Mouse (Mus musculus) G1E (cell line): ENCODE results near the gene Stil. TPM values are rescaled to one million over a fixed set of nuclear protein-coding genes. Genes with fewer than 3 reads are reported as not detected.
A peak's percentile ranks its signal among the peaks of the same experiment; 100 is the strongest.

Experiments
- ATAC-seq: 2 replicates; pipeline ENCODE4 v1.8.0; 2016; ENCODE audit warnings: mild to moderate bottlenecking; ENCODE audit not compliant: insufficient number of reproducible peaks, poor library complexity, low FRiP score, severe bottlenecking; ENCODE audit errors: extremely low read depth
- DNase-seq: peaks from one replicate; pipeline ENCODE4 v3.0.0; 2012; ENCODE audit warnings: low spot score
- H3K27me3 ChIP-seq: 2 replicates; pipeline ENCODE4 v1.6.1; 2012; ENCODE audit warnings: mild to moderate bottlenecking, low read length, inconsistent platforms; ENCODE audit not compliant: insufficient read depth
- H3K36me3 ChIP-seq: replicated peaks from 2 replicates; pipeline ENCODE3; 2012; ENCODE audit warnings: mild to moderate bottlenecking, inconsistent platforms
- H3K4me1 ChIP-seq: 2 replicates; pipeline ENCODE4 v1.6.1; 2012; ENCODE audit warnings: low read depth, low read length, inconsistent platforms, mixed read lengths; ENCODE audit not compliant: insufficient read depth
- H3K4me3 ChIP-seq: 2 replicates; pipeline ENCODE4 v1.5.1; 2012; ENCODE audit warnings: low read depth, mild to moderate bottlenecking, inconsistent platforms, low read length, moderate library complexity, mixed read lengths
- H3K9me3 ChIP-seq: replicated peaks from 2 replicates; pipeline ENCODE4 v1.6.1; 2012; ENCODE audit warnings: inconsistent platforms
- CTCF ChIP-seq: IDR thresholded peaks from 2 replicates; pipeline ENCODE4 v1.5.1; 2012; ENCODE audit warnings: low read depth, low read length, inconsistent platforms, mixed read lengths
- GATA1 ChIP-seq: IDR thresholded peaks from 2 replicates; pipeline ENCODE4 v1.6.1; 2012; ENCODE audit warnings: borderline replicate concordance, low read length, inconsistent platforms, mixed read lengths
- GATA2 ChIP-seq: IDR thresholded peaks from 2 replicates; pipeline ENCODE4 v1.6.1; 2012; ENCODE audit warnings: low read depth, low read length, inconsistent platforms, borderline replicate concordance
- POLR2AphosphoS5 ChIP-seq: IDR thresholded peaks from 2 replicates; pipeline ENCODE4 v1.6.1; 2012; ENCODE audit warnings: low read depth, low read length, inconsistent platforms; ENCODE audit not compliant: insufficient replicate concordance
- TAL1 ChIP-seq: conservative IDR thresholded peaks from 2 replicates; pipeline ENCODE4 v1.6.1; 2012; ENCODE audit warnings: low read depth, low read length, inconsistent platforms, mixed read lengths
- polyA plus RNA-seq: library from polyadenylated mRNA; stranded (reverse); fragments of >175 nt; gene quantifications from 2 replicates; pipeline ENCODE4 v1.2.3, GENCODE M21; 2012
- total RNA-seq, 2 experiments: library from RNA; stranded (forward) in 1 of 2; stranded (reverse) in 1 of 2; fragments of 200-1000 nt in 1 of 2; fragments of >200 nt in 1 of 2; fragmentation: Nextera tagmentation in 1 of 2; gene quantifications; 2 replicates each; pipeline ENCODE4 v1.2.3; 2014 to 2017

Stil gene
- total and polyA plus RNA-seq, 3 experiments, result 4.0 to 93.1 (median 26.0) TPM

- TF ChIP-seq TAL1, result no peak
- TF ChIP-seq CTCF, result peak; percentile 91
- TF ChIP-seq GATA1, result no peak
- ATAC-seq (peak; percentile 36), DNase-seq (peak; percentile 67)
- H3K4me3 ChIP-seq, result no peak overlapping the region
- H3K36me3 ChIP-seq, result no peaks in the 10 kb centered on the region
- H3K9me3 ChIP-seq, result no peaks in the 10 kb centered on the region
- H3K4me1 ChIP-seq, result peaks cover 65% of the 10 kb centered on the region
- no peaks in the 10 kb centered on the region; the same call in 1 of the 2 replicates for H3K27me3 ChIP-seq
Observed at GRCm38 (mm10) chr4:115085522-115086095, 85.7 kb downstream of the Stil start.

- Histone ChIP-seq H3K4me3 (no peak overlapping the region), H3K4me1 (peaks cover 71% of the 10 kb centered on the region), H3K36me3 (no peaks in the 10 kb centered on the region), H3K27me3 (no peaks in the 10 kb centered on the region; the same call in 1 of the 2 replicates), H3K9me3 (no peaks in the 10 kb centered on the region)
- no peak for TF ChIP-seq TAL1
- TF ChIP-seq GATA2, result no peak
- DNase-seq (no peak), ATAC-seq (no peak)
Observed at GRCm38 (mm10) chr4:115086257-115086656, 86.3 kb downstream of the Stil start.

- no peak for ATAC-seq
- H3K4me1 ChIP-seq, result peaks cover 72% of the 10 kb centered on the region
Observed at GRCm38 (mm10) chr4:115086763-115087415, 86.9 kb downstream of the Stil start.

GRCm38 (mm10) chr4:115088611-115089338, 88.8 kb downstream of the Stil start, which contains the start of gene Pdzk1ip1:
Gene Pdzk1ip1, plus strand, starts transcription at chr4:115088708.
- TF ChIP-seq GATA1 (no peak), GATA2 (no peak)
- Histone ChIP-seq H3K4me1 (peaks cover 85% of the 10 kb centered on the region), H3K9me3 (no peaks in the 10 kb centered on the region), H3K4me3 (no peak within 1 kb of the TSS), H3K36me3 (no peaks in the 10 kb centered on the region), H3K27me3 (no peaks in the 10 kb centered on the region; the same call in 1 of the 2 replicates)
- ATAC-seq (0 out of 2 replicates have a peak, but pooled peaks have one; percentile 9), DNase-seq (no peak)

More at GRCm38 (mm10) chr4:115086763-115087415, 86.9 kb downstream of the Stil start:
- Histone ChIP-seq H3K27me3 (no peaks in the 10 kb centered on the region; the same call in 1 of the 2 replicates), H3K36me3 (no peaks in the 10 kb centered on the region), H3K9me3 (no peaks in the 10 kb centered on the region), H3K4me3 (no peak overlapping the region)
- no peak for DNase-seq
- no peak for TF ChIP-seq POLR2AphosphoS5

GRCm38 (mm10) chr4:115090592-115090991, 90.6 kb downstream of the Stil start:
- Histone ChIP-seq H3K4me3 (no peak overlapping the region), H3K27me3 (no peaks in the 10 kb centered on the region; the same call in 1 of the 2 replicates), H3K4me1 (peaks cover 90% of the 10 kb centered on the region), H3K9me3 (no peaks in the 10 kb centered on the region), H3K36me3 (no peaks in the 10 kb centered on the region)
- DNase-seq (no peak), ATAC-seq (no peak)
- no peak for TF ChIP-seq GATA2
- TF ChIP-seq TAL1, result no peak
- no peak for TF ChIP-seq POLR2AphosphoS5

GRCm38 (mm10) chr4:115091806-115092205, 91.8 kb downstream of the Stil start:
- ATAC-seq (no peak), DNase-seq (no peak)
- H3K27me3 ChIP-seq, result no peaks in the 10 kb centered on the region; the same call in 1 of the 2 replicates
- H3K36me3 ChIP-seq, result no peaks in the 10 kb centered on the region
- H3K9me3 ChIP-seq, result no peaks in the 10 kb centered on the region
- TF ChIP-seq CTCF (no peak), TAL1 (no peak), GATA1 (no peak), GATA2 (no peak), POLR2AphosphoS5 (no peak)
- H3K4me3 ChIP-seq, result no peak overlapping the region
- H3K4me1 ChIP-seq, result peaks cover 91% of the 10 kb centered on the region

Other genes with a start within 250 kb of the Stil start
- not detected in 2 replicates for gene Gm12830, start 178.4 kb upstream of the Stil start, total RNA-seq (2014; fragmentation: Nextera tagmentation)
- 0.05 and 0.06 TPM in 2 replicates for gene Gm12830, start 178.4 kb upstream of the Stil start, total RNA-seq (2017)
- gene Gm12830, start 178.4 kb upstream of the Stil start, polyA plus RNA-seq, result not detected in 2 replicates
- gene Foxd2, start 91.3 kb upstream of the Stil start, total RNA-seq (2014; fragmentation: Nextera tagmentation), result 0.38 TPM in 1 of 2 replicates, not detected in the other
- 0.60 and 0.81 TPM in 2 replicates for gene Foxd2, start 91.3 kb upstream of the Stil start, total RNA-seq (2017)
- gene Foxd2, start 91.3 kb upstream of the Stil start, polyA plus RNA-seq, result 2.1 and 3.4 TPM in 2 replicates
- not detected in 2 replicates for gene Foxe3, start 74.1 kb upstream of the Stil start, total RNA-seq (2014; fragmentation: Nextera tagmentation)
- not detected in 2 replicates for gene Foxe3, start 74.1 kb upstream of the Stil start, total RNA-seq (2017)
- gene Foxe3, start 74.1 kb upstream of the Stil start, polyA plus RNA-seq, result not detected in 2 replicates
- 27.8 and 47.3 TPM in 2 replicates for gene Cmpk1, start 12.9 kb upstream of the Stil start, total RNA-seq (2014; fragmentation: Nextera tagmentation)
- gene Cmpk1, start 12.9 kb upstream of the Stil start, total RNA-seq (2017), result 104 and 132 TPM in 2 replicates
- 39.9 TPM in 2 replicates for gene Cmpk1, start 12.9 kb upstream of the Stil start, polyA plus RNA-seq
- 155 and 174 TPM in 2 replicates for gene Tal1, start 56.3 kb downstream of the Stil start, total RNA-seq (2014; fragmentation: Nextera tagmentation)
- 155 and 166 TPM in 2 replicates for gene Tal1, start 56.3 kb downstream of the Stil start, total RNA-seq (2017)
- 239 and 262 TPM in 2 replicates for gene Tal1, start 56.3 kb downstream of the Stil start, polyA plus RNA-seq
- 2.4 and 3.0 TPM in 2 replicates for gene Pdzk1ip1, start 88.5 kb downstream of the Stil start, total RNA-seq (2014; fragmentation: Nextera tagmentation)
- 19.8 and 23.1 TPM in 2 replicates for gene Pdzk1ip1, start 88.5 kb downstream of the Stil start, total RNA-seq (2017)
- 0.21 TPM in 1 of 2 replicates, not detected in the other for gene Pdzk1ip1, start 88.5 kb downstream of the Stil start, polyA plus RNA-seq
- gene Cyp4x1, start 134.1 kb downstream of the Stil start, total RNA-seq (2014; fragmentation: Nextera tagmentation), result 0.15 TPM in 1 of 2 replicates, not detected in the other
- 0.05 TPM in 1 of 2 replicates, not detected in the other for gene Cyp4x1, start 134.1 kb downstream of the Stil start, total RNA-seq (2017)
- gene Cyp4x1, start 134.1 kb downstream of the Stil start, polyA plus RNA-seq, result not detected in 2 replicates
- gene Cyp4a29, start 241.9 kb downstream of the Stil start, total RNA-seq (2014; fragmentation: Nextera tagmentation), result not detected in 2 replicates
- not detected in 2 replicates for gene Cyp4a29, start 241.9 kb downstream of the Stil start, total RNA-seq (2017)
- not detected in 2 replicates for gene Cyp4a29, start 241.9 kb downstream of the Stil start, polyA plus RNA-seq